Mouse (Mus musculus): ENCODE measurements around the gene Gm11077.

GRCm38 (mm10) chr6:140684403-140684802 lies 44.7 kb upstream of the Gm11077 start:
- TF ChIP-seq ZC3H11A (IDR thresholded peaks at IDR 0.05; ENCODE audit: borderline replicate concordance, low read depth, low read length) (no peak), HCFC1 (IDR thresholded peaks at IDR 0.05; ENCODE audit: borderline replicate concordance, insufficient read depth, low read length) (no peak), ZNF384 (IDR thresholded peaks at IDR 0.05; ENCODE audit: low read depth, low read length) (no peak)
